Mouse (Mus musculus): ENCODE results near the gene Vmn1r220. TPM values are rescaled to one million over a fixed set of nuclear protein-coding genes. Genes with fewer than 3 reads are reported as not detected.
"Not testable (repeated sequence)": the region's sequence is repeated elsewhere in the genome, so short reads cannot be mapped to it uniquely, and the experiment has no call there.

The Vmn1r220 gene
- total RNA-seq (2021) = not detected
- not detected in 2 replicates for polyA plus RNA-seq (2012; rRNA removed)
- long read RNA-seq = 0 reads

DNA sequence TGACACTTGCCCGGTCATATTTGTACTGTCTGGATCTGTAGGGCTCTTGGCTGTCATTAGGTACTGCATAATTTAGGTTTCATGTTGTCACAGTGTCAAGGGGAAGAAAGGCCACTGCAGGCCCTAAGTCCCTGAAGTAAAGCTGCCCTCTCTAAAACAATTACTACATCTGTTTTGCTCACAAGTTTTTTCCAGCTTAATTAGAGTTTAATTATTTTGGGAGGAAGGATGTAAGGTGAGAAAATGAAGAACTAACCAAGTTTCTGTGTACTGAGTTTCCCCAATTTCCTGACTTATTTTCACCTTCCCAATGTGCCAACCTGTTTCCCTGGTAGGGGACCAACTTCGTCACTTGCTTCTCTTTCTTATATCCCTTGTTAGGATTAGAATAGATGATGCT, at the start of gene Vmn1r220:
Gene Vmn1r220, minus strand, starts transcription at position 101 of the 400 bp plus-strand sequence.
- no peak within 1 kb of the TSS for H3K27ac ChIP-seq
- H3K4me3 ChIP-seq = no peak within 1 kb of the TSS
- no peaks in the 10 kb centered on the region for H3K4me1 ChIP-seq (ENCODE audit: control insufficient read depth, insufficient read depth, low read length)
- no peak within 1 kb of the TSS for H3K9ac ChIP-seq (ENCODE audit: low read depth, low read length)
- 79% methylated on average over 2 of the region's 2 CpGs for WGBS
- H3K36me3 ChIP-seq (ENCODE audit: control insufficient read depth, insufficient read depth, low read length) = no peaks in the 10 kb centered on the region
- TF ChIP-seq EP300 (IDR thresholded peaks at IDR 0.05; ENCODE audit: insufficient read depth, low read depth, low read length) (no peak), POLR2A (IDR thresholded peaks at IDR 0.05; ENCODE audit: insufficient read depth, low read depth, low read length) (no peak), CTCF (IDR thresholded peaks at IDR 0.05) (no peak)
- DNase-seq = no peak
- intact Hi-C loops (cut with DNase I) = no loop called here
- no peaks in the 10 kb centered on the region for H3K27me3 ChIP-seq (ENCODE audit: control insufficient read depth, insufficient read depth, low read length)
- H3K79me2 ChIP-seq (replicated peaks; ENCODE audit: control insufficient read depth, insufficient read depth, low read length) = no peaks in the 10 kb centered on the region

DNA sequence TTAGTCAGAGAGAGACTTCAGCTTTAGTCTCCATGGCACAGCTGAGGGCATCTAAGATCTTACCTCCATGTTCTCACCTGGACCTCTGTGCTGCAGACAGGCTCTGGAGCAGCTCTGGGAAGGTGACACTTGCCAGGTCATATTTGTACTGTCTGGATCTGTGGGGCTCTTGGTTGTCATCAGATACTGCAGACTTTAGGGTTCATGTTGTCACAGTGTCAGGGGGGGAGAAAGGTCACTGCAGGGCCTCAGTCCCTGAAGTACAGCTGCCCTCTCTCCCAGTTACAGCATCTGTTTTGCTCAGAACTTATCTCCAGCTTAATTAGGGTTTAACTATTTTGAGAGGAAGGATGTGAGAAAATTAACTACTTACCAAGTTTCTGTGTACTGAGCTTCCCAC, 48.1 kb upstream of the Vmn1r220 start, which contains the start of gene Vmn1r222:
Gene Vmn1r222, minus strand, starts transcription at position 101 of the 400 bp plus-strand sequence.
- H3K27me3 ChIP-seq (ENCODE audit: control insufficient read depth, insufficient read depth, low read length); DNase-seq; intact Hi-C loops (cut with DNase I); H3K4me1 ChIP-seq (ENCODE audit: control insufficient read depth, insufficient read depth, low read length); H3K9ac ChIP-seq (ENCODE audit: low read depth, low read length); H3K79me2 ChIP-seq (replicated peaks; ENCODE audit: control insufficient read depth, insufficient read depth, low read length); H3K36me3 ChIP-seq (ENCODE audit: control insufficient read depth, insufficient read depth, low read length); H3K4me3 ChIP-seq; H3K27ac ChIP-seq: not testable (repeated sequence)

DNA sequence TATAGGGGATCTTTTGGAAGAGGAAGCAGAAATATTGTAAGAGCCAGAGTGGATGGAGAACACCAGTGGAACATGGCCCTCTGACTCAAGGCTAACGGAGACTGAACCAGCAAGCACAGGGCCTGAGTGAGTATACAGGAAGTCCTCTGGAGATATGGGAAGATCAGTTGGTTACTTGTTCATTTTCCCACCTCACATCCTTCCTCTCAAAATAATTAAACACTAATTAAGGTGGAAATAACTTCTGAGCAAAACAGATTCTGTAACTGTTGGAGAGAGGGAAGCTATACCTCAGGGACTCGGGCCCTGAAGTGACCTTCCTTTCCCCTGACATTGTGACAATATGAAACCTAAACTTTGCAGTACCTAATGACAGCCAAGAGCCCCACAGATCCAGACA, 26.1 kb upstream of the Vmn1r220 start, which contains the start of gene Vmn1r221:
Gene Vmn1r221, plus strand, starts transcription at position 301 of the 400 bp plus-strand sequence.
- H3K9ac ChIP-seq (ENCODE audit: low read depth, low read length); DNase-seq; H3K36me3 ChIP-seq (ENCODE audit: control insufficient read depth, insufficient read depth, low read length); H3K4me1 ChIP-seq (ENCODE audit: control insufficient read depth, insufficient read depth, low read length); H3K79me2 ChIP-seq (replicated peaks; ENCODE audit: control insufficient read depth, insufficient read depth, low read length); H3K27ac ChIP-seq; H3K4me3 ChIP-seq; H3K27me3 ChIP-seq (ENCODE audit: control insufficient read depth, insufficient read depth, low read length); intact Hi-C loops (cut with DNase I): not testable (repeated sequence)
- WGBS = 41% methylated on average over 2 of the region's 2 CpGs

DNA sequence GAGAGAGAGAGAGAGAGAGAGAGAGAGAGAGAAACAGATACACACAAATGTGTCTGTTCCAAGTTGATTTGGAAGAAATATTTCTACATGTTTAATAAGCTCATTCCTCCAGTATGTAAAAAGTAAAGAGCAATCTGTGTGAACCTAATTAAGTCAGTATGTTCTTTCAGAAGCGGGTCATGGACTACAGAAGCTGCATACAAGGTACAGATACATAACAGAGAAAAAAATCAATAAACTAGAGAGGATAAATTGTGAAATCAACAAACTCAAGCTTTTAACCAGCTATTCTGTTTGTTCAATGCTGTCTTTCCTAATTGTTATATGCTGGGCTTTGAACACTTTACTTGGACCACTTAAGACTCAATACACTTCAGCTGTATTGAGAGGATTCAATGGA, 16.1 kb upstream of the Vmn1r220 start:
- H3K79me2 ChIP-seq (replicated peaks; ENCODE audit: control insufficient read depth, insufficient read depth, low read length); H3K9ac ChIP-seq (ENCODE audit: low read depth, low read length); intact Hi-C loops (cut with DNase I); H3K36me3 ChIP-seq (ENCODE audit: control insufficient read depth, insufficient read depth, low read length); DNase-seq; H3K4me1 ChIP-seq (ENCODE audit: control insufficient read depth, insufficient read depth, low read length); H3K27me3 ChIP-seq (ENCODE audit: control insufficient read depth, insufficient read depth, low read length); H3K4me3 ChIP-seq; H3K27ac ChIP-seq: not testable (repeated sequence)
- 73% methylated on average over 1 of the region's 1 CpGs for WGBS

DNA sequence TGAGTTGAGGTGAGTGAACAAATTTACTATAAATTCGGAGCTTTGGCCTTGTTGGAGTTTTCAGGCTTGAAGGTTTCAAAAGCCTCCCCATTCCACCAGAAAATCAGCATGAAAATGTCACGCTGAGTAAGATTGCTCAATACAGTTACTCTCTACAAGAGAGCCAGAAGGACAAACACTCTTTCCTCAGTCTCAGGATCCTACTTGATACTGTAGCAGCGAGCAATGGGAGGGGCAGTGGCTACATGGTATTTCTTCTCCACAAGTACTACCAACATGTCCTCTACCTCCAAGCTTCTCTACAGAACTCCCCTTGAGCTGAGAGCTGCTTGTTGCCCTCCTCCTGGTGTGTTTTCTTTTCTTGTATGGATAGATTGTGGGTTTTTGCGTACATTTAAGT, 21.3 kb downstream of the Vmn1r220 start:
- DNase-seq; H3K4me3 ChIP-seq; H3K9ac ChIP-seq (ENCODE audit: low read depth, low read length); H3K27ac ChIP-seq; H3K4me1 ChIP-seq (ENCODE audit: control insufficient read depth, insufficient read depth, low read length); intact Hi-C loops (cut with DNase I); H3K27me3 ChIP-seq (ENCODE audit: control insufficient read depth, insufficient read depth, low read length); H3K79me2 ChIP-seq (replicated peaks; ENCODE audit: control insufficient read depth, insufficient read depth, low read length); H3K36me3 ChIP-seq (ENCODE audit: control insufficient read depth, insufficient read depth, low read length): not testable (repeated sequence)
- WGBS = 78% methylated on average over 4 of the region's 4 CpGs

DNA sequence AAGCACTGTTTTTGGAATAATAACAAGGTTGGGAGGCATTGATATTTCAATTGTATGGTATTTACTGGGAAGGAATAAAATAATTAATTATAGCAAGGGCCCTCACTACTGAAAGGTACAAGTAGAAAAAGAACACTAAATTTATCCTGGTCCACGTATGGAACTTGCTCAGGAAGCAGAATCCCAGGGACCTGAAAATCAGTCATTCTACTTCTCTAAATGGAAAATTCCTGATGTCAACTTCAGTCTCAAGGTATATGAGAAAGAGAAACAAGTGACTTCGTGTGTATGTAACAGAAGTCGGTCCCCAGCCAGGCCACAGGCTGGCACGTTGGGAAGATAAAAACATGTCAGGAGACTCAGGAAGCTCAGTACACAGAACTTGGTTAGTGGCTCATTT, 28.8 kb downstream of the Vmn1r220 start, which contains the start of gene Vmn1r219:
Gene Vmn1r219, plus strand, starts transcription at position 301 of the 400 bp plus-strand sequence.
- WGBS = 42% methylated on average over 4 of the region's 4 CpGs
- H3K27ac ChIP-seq = no peak within 1 kb of the TSS
- H3K36me3 ChIP-seq (ENCODE audit: control insufficient read depth, insufficient read depth, low read length) = no peaks in the 10 kb centered on the region
- H3K4me1 ChIP-seq (ENCODE audit: control insufficient read depth, insufficient read depth, low read length) = no peaks in the 10 kb centered on the region
- no peak for TF ChIP-seq CTCF (IDR thresholded peaks at IDR 0.05)
- TF ChIP-seq EP300 (IDR thresholded peaks at IDR 0.05; ENCODE audit: insufficient read depth, low read depth, low read length) = no peak
- TF ChIP-seq POLR2A (IDR thresholded peaks at IDR 0.05; ENCODE audit: insufficient read depth, low read depth, low read length) = no peak
- no peak within 1 kb of the TSS for H3K9ac ChIP-seq (ENCODE audit: low read depth, low read length)
- DNase-seq = no peak
- no peak within 1 kb of the TSS for H3K4me3 ChIP-seq
- intact Hi-C loops (cut with DNase I) = no loop called here
- H3K79me2 ChIP-seq (replicated peaks; ENCODE audit: control insufficient read depth, insufficient read depth, low read length) = no peaks in the 10 kb centered on the region
- H3K27me3 ChIP-seq (ENCODE audit: control insufficient read depth, insufficient read depth, low read length) = no peaks in the 10 kb centered on the region

DNA sequence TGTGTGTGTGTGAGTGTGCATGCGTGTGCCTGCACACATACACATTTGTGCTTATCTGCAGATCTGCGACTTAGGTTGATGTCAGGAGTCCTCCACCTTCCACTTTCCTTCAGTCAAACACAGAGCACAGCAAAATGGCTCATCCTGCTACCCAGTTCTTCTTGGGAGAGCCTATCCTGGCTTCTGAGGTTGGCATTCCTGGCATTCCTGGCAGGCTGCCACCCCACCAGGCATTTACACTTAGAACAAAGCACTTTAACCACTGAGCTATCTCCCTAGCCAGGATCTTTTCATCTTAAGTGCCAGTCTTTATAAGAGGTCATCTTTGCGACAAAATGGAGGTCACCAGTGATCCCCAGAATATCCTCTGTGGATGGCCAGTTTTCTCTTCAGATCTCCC, 29.9 kb downstream of the Vmn1r220 start:
- Histone ChIP-seq H3K36me3 (ENCODE audit: control insufficient read depth, insufficient read depth, low read length) (no peaks in the 10 kb centered on the region), H3K9ac (ENCODE audit: low read depth, low read length) (no peak overlapping the region), H3K79me2 (replicated peaks; ENCODE audit: control insufficient read depth, insufficient read depth, low read length) (no peaks in the 10 kb centered on the region), H3K4me3 (no peak overlapping the region), H3K27ac (no peak overlapping the region), H3K27me3 (ENCODE audit: control insufficient read depth, insufficient read depth, low read length) (no peaks in the 10 kb centered on the region), H3K4me1 (ENCODE audit: control insufficient read depth, insufficient read depth, low read length) (no peaks in the 10 kb centered on the region)
- intact Hi-C loops (cut with DNase I) = no loop called here
- no peak for DNase-seq
- 36% methylated on average over 3 of the region's 3 CpGs for WGBS
- no peak for TF ChIP-seq POLR2A (IDR thresholded peaks at IDR 0.05; ENCODE audit: insufficient read depth, low read depth, low read length)
- TF ChIP-seq EP300 (IDR thresholded peaks at IDR 0.05; ENCODE audit: insufficient read depth, low read depth, low read length) = no peak
- no peak for TF ChIP-seq CTCF (IDR thresholded peaks at IDR 0.05)
